Mouse (Mus musculus): ENCODE results near the gene Taok2.
"Not testable (repeated sequence)": the region's sequence is repeated elsewhere in the genome, so short reads cannot be mapped to it uniquely, and the experiment has no call there.

DNA sequence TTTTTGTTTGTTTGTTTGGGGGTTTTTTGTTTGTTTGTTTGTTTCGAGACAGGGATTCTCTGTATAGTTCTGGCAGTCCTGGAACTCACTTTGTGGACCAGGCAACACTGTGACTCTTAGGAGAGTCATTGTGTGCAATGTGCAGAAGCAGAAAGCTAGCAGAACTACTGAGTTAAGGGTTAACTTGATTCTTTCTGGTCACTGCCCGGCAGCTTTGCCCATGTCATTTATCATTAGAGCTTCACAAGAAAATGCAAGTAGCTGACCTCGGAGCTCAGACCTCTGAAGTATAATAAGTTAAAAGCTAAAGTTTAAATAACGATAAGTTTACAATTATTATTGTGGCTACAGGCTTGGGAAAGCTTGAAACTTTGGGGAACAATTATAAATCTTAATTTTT, 33.9 kb upstream of the Taok2 start:
- TF ChIP-seq POLR2A (IDR thresholded peaks at IDR 0.05; ENCODE audit: borderline replicate concordance, low read depth, low read length); CTCF (IDR thresholded peaks at IDR 0.05; ENCODE audit: low read depth, low read length): not testable (repeated sequence)

Measured in bone marrow macrophage, adult 2 months (primary cell).